Mouse (Mus musculus): ENCODE measurements around the gene Fndc3c1. TPM values are rescaled to one million over a fixed set of nuclear protein-coding genes. Genes with fewer than 3 reads are reported as not detected.
"Not testable (repeated sequence)": the region's sequence is repeated elsewhere in the genome, so short reads cannot be mapped to it uniquely, and the experiment has no call there.

Fndc3c1 gene
- total RNA-seq (2012; rRNA removed): 3.1 and 3.9 TPM in 2 replicates

- no peak for TF ChIP-seq MAFK (IDR thresholded peaks at IDR 0.05; ENCODE audit: insufficient read depth, low read depth, low read length)
- no peak for TF ChIP-seq CHD2 (IDR thresholded peaks at IDR 0.05; ENCODE audit: low read depth, low read length)
- TF ChIP-seq HCFC1 (IDR thresholded peaks at IDR 0.05; ENCODE audit: borderline replicate concordance, insufficient read depth, low read length): no peak
- no peak for TF ChIP-seq ZC3H11A (IDR thresholded peaks at IDR 0.05; ENCODE audit: borderline replicate concordance, low read depth, low read length)
- TF ChIP-seq ZNF384 (IDR thresholded peaks at IDR 0.05; ENCODE audit: low read depth, low read length): no peak
- peak; percentile 24 for DNase-seq (ENCODE audit: low read depth, low spot score)
- Histone ChIP-seq H3K27ac (ENCODE audit: insufficient read depth, low read depth, low read length, poor library complexity, severe bottlenecking) (no peak within 1 kb of the TSS), H3K4me1 (ENCODE audit: control insufficient read depth in 2 of 2, insufficient read depth in 2 of 2, low read length in 2 of 2, poor library complexity in 1 of 2) (no peaks in the 10 kb centered on the region), H3K9ac (ENCODE audit: insufficient read depth, low read depth, low read length, poor library complexity, severe bottlenecking) (peak within 1 kb of the TSS; percentile 59), H3K36me3 (ENCODE audit: control insufficient read depth, insufficient read depth, low read length, poor library complexity, severe bottlenecking) (no peaks in the 10 kb centered on the region), H3K9me3 (ENCODE audit: control insufficient read depth, insufficient read depth, low read depth, low read length) (no peaks in the 10 kb centered on the region), H3K4me3 (ENCODE audit: insufficient read depth in 1 of 2, low read depth in 1 of 2, low read length in 2 of 2, poor library complexity in 1 of 2, severe bottlenecking in 1 of 2) (peak within 1 kb of the TSS; percentile 63 to 71)
- in situ Hi-C loops (cut with MboI; ENCODE audit: low sequenced_read_pairs in 2 of 2, unreplicated experiment in 2 of 2): no loop called here
Observed at GRCm38 (mm10) chrX:106485101-106485651, at the start of gene Fndc3c1. Gene Fndc3c1, minus strand, starts transcription at chrX:106485401.

GRCm38 (mm10) chrX:106486451-106486850, 1.2 kb upstream of the Fndc3c1 start:
- in situ Hi-C loops (cut with MboI; ENCODE audit: low sequenced_read_pairs in 2 of 2, unreplicated experiment in 2 of 2): no loop called here
- no peak overlapping the region for H3K4me3 ChIP-seq (ENCODE audit: insufficient read depth in 1 of 2, low read depth in 1 of 2, low read length in 2 of 2, poor library complexity in 1 of 2, severe bottlenecking in 1 of 2)
- no peak for DNase-seq (ENCODE audit: low read depth, low spot score)
- H3K36me3 ChIP-seq (ENCODE audit: control insufficient read depth, insufficient read depth, low read length, poor library complexity, severe bottlenecking): no peaks in the 10 kb centered on the region
- no peak overlapping the region for H3K9ac ChIP-seq (ENCODE audit: insufficient read depth, low read depth, low read length, poor library complexity, severe bottlenecking)
- TF ChIP-seq CHD2 (IDR thresholded peaks at IDR 0.05; ENCODE audit: low read depth, low read length) (no peak), ZC3H11A (IDR thresholded peaks at IDR 0.05; ENCODE audit: borderline replicate concordance, low read depth, low read length) (no peak), ZNF384 (IDR thresholded peaks at IDR 0.05; ENCODE audit: low read depth, low read length) (no peak), MAFK (IDR thresholded peaks at IDR 0.05; ENCODE audit: insufficient read depth, low read depth, low read length) (no peak), HCFC1 (IDR thresholded peaks at IDR 0.05; ENCODE audit: borderline replicate concordance, insufficient read depth, low read length) (no peak)
- no peaks in the 10 kb centered on the region for H3K4me1 ChIP-seq (ENCODE audit: control insufficient read depth in 2 of 2, insufficient read depth in 2 of 2, low read length in 2 of 2, poor library complexity in 1 of 2)
- H3K27ac ChIP-seq (ENCODE audit: insufficient read depth, low read depth, low read length, poor library complexity, severe bottlenecking): no peak overlapping the region
- H3K9me3 ChIP-seq (ENCODE audit: control insufficient read depth, insufficient read depth, low read depth, low read length): no peaks in the 10 kb centered on the region

- Histone ChIP-seq H3K27ac (ENCODE audit: insufficient read depth, low read depth, low read length, poor library complexity, severe bottlenecking) (no peak overlapping the region), H3K4me1 (ENCODE audit: control insufficient read depth in 2 of 2, insufficient read depth in 2 of 2, low read length in 2 of 2, poor library complexity in 1 of 2) (no peaks in the 10 kb centered on the region), H3K9me3 (ENCODE audit: control insufficient read depth, insufficient read depth, low read depth, low read length) (no peaks in the 10 kb centered on the region), H3K4me3 (ENCODE audit: insufficient read depth in 1 of 2, low read depth in 1 of 2, low read length in 2 of 2, poor library complexity in 1 of 2, severe bottlenecking in 1 of 2) (peak overlapping the region; percentile 63 to 71), H3K36me3 (ENCODE audit: control insufficient read depth, insufficient read depth, low read length, poor library complexity, severe bottlenecking) (no peaks in the 10 kb centered on the region), H3K9ac (ENCODE audit: insufficient read depth, low read depth, low read length, poor library complexity, severe bottlenecking) (peak overlapping the region; percentile 59; the same call in 1 of the 2 replicates)
- in situ Hi-C loops (cut with MboI; ENCODE audit: low sequenced_read_pairs in 2 of 2, unreplicated experiment in 2 of 2): no loop called here
- TF ChIP-seq HCFC1 (IDR thresholded peaks at IDR 0.05; ENCODE audit: borderline replicate concordance, insufficient read depth, low read length) (no peak), MAFK (IDR thresholded peaks at IDR 0.05; ENCODE audit: insufficient read depth, low read depth, low read length) (no peak), ZNF384 (IDR thresholded peaks at IDR 0.05; ENCODE audit: low read depth, low read length) (no peak), ZC3H11A (IDR thresholded peaks at IDR 0.05; ENCODE audit: borderline replicate concordance, low read depth, low read length) (no peak), CHD2 (IDR thresholded peaks at IDR 0.05; ENCODE audit: low read depth, low read length) (no peak)
- no peak for DNase-seq (ENCODE audit: low read depth, low spot score)
Observed at GRCm38 (mm10) chrX:106485671-106486070, 470 bp upstream of the Fndc3c1 start.

- H3K9ac ChIP-seq (ENCODE audit: insufficient read depth, low read depth, low read length, poor library complexity, severe bottlenecking); H3K4me3 ChIP-seq (ENCODE audit: insufficient read depth in 1 of 2, low read depth in 1 of 2, low read length in 2 of 2, poor library complexity in 1 of 2, severe bottlenecking in 1 of 2); H3K4me1 ChIP-seq (ENCODE audit: control insufficient read depth in 2 of 2, insufficient read depth in 2 of 2, low read length in 2 of 2, poor library complexity in 1 of 2); H3K27ac ChIP-seq (ENCODE audit: insufficient read depth, low read depth, low read length, poor library complexity, severe bottlenecking); H3K36me3 ChIP-seq (ENCODE audit: control insufficient read depth, insufficient read depth, low read length, poor library complexity, severe bottlenecking); H3K9me3 ChIP-seq (ENCODE audit: control insufficient read depth, insufficient read depth, low read depth, low read length); in situ Hi-C loops (cut with MboI; ENCODE audit: low sequenced_read_pairs in 2 of 2, unreplicated experiment in 2 of 2): not testable (repeated sequence)
- peak; percentile 9 for DNase-seq (ENCODE audit: low read depth, low spot score)
Observed at GRCm38 (mm10) chrX:106479891-106480290, 5.3 kb downstream of the Fndc3c1 start.

- Histone ChIP-seq H3K9me3 (ENCODE audit: control insufficient read depth, insufficient read depth, low read depth, low read length) (no peaks in the 10 kb centered on the region), H3K36me3 (ENCODE audit: control insufficient read depth, insufficient read depth, low read length, poor library complexity, severe bottlenecking) (no peaks in the 10 kb centered on the region), H3K4me1 (ENCODE audit: control insufficient read depth in 2 of 2, insufficient read depth in 2 of 2, low read length in 2 of 2, poor library complexity in 1 of 2) (no peaks in the 10 kb centered on the region), H3K9ac (ENCODE audit: insufficient read depth, low read depth, low read length, poor library complexity, severe bottlenecking) (no peak overlapping the region), H3K4me3 (ENCODE audit: insufficient read depth in 1 of 2, low read depth in 1 of 2, low read length in 2 of 2, poor library complexity in 1 of 2, severe bottlenecking in 1 of 2) (no peak overlapping the region), H3K27ac (ENCODE audit: insufficient read depth, low read depth, low read length, poor library complexity, severe bottlenecking) (no peak overlapping the region)
- in situ Hi-C loops (cut with MboI; ENCODE audit: low sequenced_read_pairs in 2 of 2, unreplicated experiment in 2 of 2): no loop called here
- DNase-seq (ENCODE audit: low read depth, low spot score): no peak
- TF ChIP-seq CHD2 (IDR thresholded peaks at IDR 0.05; ENCODE audit: low read depth, low read length) (no peak), ZC3H11A (IDR thresholded peaks at IDR 0.05; ENCODE audit: borderline replicate concordance, low read depth, low read length) (no peak), ZNF384 (IDR thresholded peaks at IDR 0.05; ENCODE audit: low read depth, low read length) (no peak), MAFK (IDR thresholded peaks at IDR 0.05; ENCODE audit: insufficient read depth, low read depth, low read length) (no peak), HCFC1 (IDR thresholded peaks at IDR 0.05; ENCODE audit: borderline replicate concordance, insufficient read depth, low read length) (no peak)
Observed at GRCm38 (mm10) chrX:106385304-106385703, 99.9 kb downstream of the Fndc3c1 start.

Measured in ES-E14 (cell line).